Mouse (Mus musculus): ENCODE data around the gene Car11. TPM values are rescaled to one million over a fixed set of nuclear protein-coding genes. Genes with fewer than 3 reads are reported as not detected.

Gene Car11
- polyA plus RNA-seq, 1 experiment, result 1.1 TPM

DNA sequence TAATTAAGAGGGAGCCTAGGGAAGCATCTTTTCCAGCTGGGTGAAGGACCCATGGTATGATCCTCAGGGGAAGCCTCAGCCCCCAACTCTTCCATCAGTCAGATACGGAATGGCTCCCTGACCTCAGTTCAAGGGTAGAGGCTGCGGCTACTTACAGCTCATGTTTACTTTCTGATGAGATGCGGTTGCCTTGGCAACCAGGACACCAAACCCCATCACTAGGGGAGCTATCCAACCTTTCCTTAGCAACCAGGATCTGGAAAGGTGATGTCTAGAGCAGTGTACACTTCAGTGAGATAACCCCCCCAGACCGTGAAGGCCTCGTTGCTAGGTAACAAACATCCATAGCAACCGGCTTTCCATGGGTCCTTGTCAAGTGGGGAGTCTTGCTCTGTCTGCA is 9.4 kb downstream of the Car11 start:
- Histone ChIP-seq H3K27me3 (replicated peaks) (no peaks in the 10 kb centered on the region), H3K4me1 (peaks cover 92% of the 10 kb centered on the region), H3K36me3 (replicated peaks; ENCODE audit: low read length) (peaks cover 59% of the 10 kb centered on the region), H3K4me3 (replicated peaks) (peak overlapping the region; percentile 94), H3K9me3 (no peaks in the 10 kb centered on the region)
- TF ChIP-seq FLI1 (IDR thresholded peaks at IDR 0.05; ENCODE audit: low read length) (no peak), GATA1 (IDR thresholded peaks at IDR 0.05; ENCODE audit: borderline replicate concordance, low read length) (no peak)

- H3K4me1 ChIP-seq, result peaks cover 91% of the 10 kb centered on the region
- TF ChIP-seq GATA1 (IDR thresholded peaks at IDR 0.05; ENCODE audit: borderline replicate concordance, low read length), result no peak
- TF ChIP-seq FLI1 (IDR thresholded peaks at IDR 0.05; ENCODE audit: low read length), result no peak
- H3K4me3 ChIP-seq (replicated peaks), result peak overlapping the region; percentile 74
- peaks cover 61% of the 10 kb centered on the region for H3K36me3 ChIP-seq (replicated peaks; ENCODE audit: low read length)
- no peaks in the 10 kb centered on the region for H3K27me3 ChIP-seq (replicated peaks)
- no peaks in the 10 kb centered on the region for H3K9me3 ChIP-seq
Measured at GRCm38 (mm10) chr7:45709677-45710355, 10.2 kb downstream of the Car11 start.

DNA sequence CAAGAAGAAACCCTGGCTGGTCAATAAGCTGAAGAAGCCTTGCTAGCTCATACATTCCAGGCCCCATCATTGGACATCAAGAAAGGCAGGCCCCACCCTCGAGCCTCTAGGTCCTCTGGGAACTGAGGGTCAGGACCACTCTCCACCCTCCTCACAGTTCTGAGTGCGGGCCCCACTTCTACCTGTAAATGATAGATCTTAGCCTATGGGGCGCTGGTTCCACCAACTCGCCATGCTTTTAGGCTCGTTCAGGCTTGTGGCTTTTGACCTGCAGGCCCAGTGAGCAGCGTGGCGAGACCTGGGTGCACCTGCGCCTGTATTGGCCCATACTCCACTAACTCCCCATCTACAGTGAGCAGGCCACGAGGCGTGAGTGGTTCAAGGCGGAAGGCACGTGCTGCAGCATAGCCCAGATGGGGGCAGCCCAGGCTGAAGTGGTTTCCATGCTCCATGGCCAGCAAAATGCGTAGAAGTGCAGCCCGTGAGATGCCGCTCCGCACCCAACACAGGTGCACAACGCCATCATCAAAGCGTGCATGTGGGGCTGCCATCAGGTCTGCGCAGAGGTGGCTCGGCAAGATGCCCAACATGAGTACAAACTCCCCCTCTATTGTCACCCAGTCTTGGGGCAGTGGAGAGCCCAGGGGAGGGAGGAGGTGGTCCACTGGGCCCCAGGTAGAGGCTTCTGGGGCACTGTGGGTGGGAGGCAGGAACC is 11.0 kb downstream of the Car11 start:
- Histone ChIP-seq H3K27me3 (replicated peaks) (no peaks in the 10 kb centered on the region), H3K4me3 (replicated peaks) (peak overlapping the region; percentile 74), H3K4me1 (peaks cover 87% of the 10 kb centered on the region), H3K9me3 (no peaks in the 10 kb centered on the region), H3K36me3 (replicated peaks; ENCODE audit: low read length) (peaks cover 65% of the 10 kb centered on the region)
- TF ChIP-seq FLI1 (IDR thresholded peaks at IDR 0.05; ENCODE audit: low read length) (no peak), GATA1 (IDR thresholded peaks at IDR 0.05; ENCODE audit: borderline replicate concordance, low read length) (no peak)

DNA sequence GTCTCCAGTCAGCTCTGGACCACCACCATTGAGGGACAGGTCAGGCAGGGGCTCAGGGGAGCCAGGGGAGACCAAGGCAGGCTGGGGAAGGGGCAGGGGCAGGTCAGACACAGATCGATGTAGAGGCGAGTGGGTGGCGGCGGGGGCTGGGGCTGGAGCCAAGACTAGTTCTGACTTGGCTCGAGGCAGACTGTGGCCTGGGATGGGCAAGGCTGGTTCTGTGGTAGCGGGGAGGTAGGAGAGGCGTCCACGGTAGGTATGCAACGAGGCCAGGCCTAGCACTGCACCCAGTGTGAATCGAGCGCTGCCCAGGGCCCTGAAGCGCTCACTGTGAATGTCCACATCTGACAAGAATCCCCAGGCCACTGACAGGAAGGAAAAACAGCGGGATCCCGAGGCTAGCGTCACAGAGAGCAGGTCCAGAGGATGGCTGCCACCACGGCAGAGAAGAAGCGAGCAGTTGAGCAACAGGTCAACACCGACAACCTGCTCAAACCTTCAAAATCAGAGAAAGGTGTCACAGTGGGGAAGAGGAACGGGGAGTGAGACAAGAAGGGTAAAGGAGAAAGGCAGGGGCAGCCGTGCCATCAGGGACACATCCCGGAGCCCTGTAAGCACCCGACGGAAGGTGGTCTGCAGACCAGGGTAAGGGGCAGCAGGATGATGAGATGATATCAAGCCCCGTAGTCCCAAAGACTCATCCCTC is 11.8 kb downstream of the Car11 start:
- Histone ChIP-seq H3K36me3 (replicated peaks; ENCODE audit: low read length) (peaks cover 67% of the 10 kb centered on the region), H3K27me3 (replicated peaks) (no peaks in the 10 kb centered on the region), H3K4me3 (replicated peaks) (peak overlapping the region; percentile 69), H3K4me1 (peaks cover 90% of the 10 kb centered on the region), H3K9me3 (no peaks in the 10 kb centered on the region)
- TF ChIP-seq GATA1 (IDR thresholded peaks at IDR 0.05; ENCODE audit: borderline replicate concordance, low read length) (no peak), FLI1 (IDR thresholded peaks at IDR 0.05; ENCODE audit: low read length) (no peak)

GRCm38 (mm10) chr7:45712022-45712757 is 12.5 kb downstream of the Car11 start:
- Histone ChIP-seq H3K4me1 (peaks cover 90% of the 10 kb centered on the region), H3K36me3 (replicated peaks; ENCODE audit: low read length) (peaks cover 68% of the 10 kb centered on the region), H3K4me3 (replicated peaks) (peak overlapping the region; percentile 99), H3K27me3 (replicated peaks) (no peaks in the 10 kb centered on the region), H3K9me3 (no peaks in the 10 kb centered on the region)
- TF ChIP-seq GATA1 (IDR thresholded peaks at IDR 0.05; ENCODE audit: borderline replicate concordance, low read length), result no peak
- no peak for TF ChIP-seq FLI1 (IDR thresholded peaks at IDR 0.05; ENCODE audit: low read length)

DNA sequence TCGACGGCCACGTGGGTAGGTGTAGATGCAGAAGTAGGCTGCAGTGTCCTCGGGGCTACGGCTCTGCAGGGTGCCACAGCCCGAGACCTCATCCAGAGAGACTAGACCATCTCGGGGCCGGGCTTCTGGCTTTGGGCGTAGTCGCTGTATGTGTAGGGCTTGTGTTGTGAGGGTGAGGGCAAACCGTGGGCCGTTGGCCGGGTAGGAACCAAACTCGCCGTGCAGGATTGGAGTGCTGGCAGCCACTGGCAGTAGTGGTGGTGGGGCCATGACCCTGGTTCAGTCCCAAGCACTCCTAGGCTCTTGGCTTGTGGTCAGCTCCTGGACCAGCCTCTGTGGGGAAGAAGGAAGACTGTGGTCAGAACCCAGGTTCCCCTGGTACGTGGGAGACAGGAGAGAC is 13.8 kb downstream of the Car11 start:
- TF ChIP-seq FLI1 (IDR thresholded peaks at IDR 0.05; ENCODE audit: low read length) (no peak), GATA1 (IDR thresholded peaks at IDR 0.05; ENCODE audit: borderline replicate concordance, low read length) (no peak)
- Histone ChIP-seq H3K27me3 (replicated peaks) (no peaks in the 10 kb centered on the region), H3K4me1 (peaks cover 77% of the 10 kb centered on the region), H3K9me3 (no peaks in the 10 kb centered on the region), H3K36me3 (replicated peaks; ENCODE audit: low read length) (peaks cover 65% of the 10 kb centered on the region), H3K4me3 (replicated peaks) (peak overlapping the region; percentile 99)

GRCm38 (mm10) chr7:45713881-45714520 is 14.4 kb downstream of the Car11 start:
- peak overlapping the region; percentile 99 for H3K4me3 ChIP-seq (replicated peaks)
- TF ChIP-seq FLI1 (IDR thresholded peaks at IDR 0.05; ENCODE audit: low read length) (no peak), GATA1 (IDR thresholded peaks at IDR 0.05; ENCODE audit: borderline replicate concordance, low read length) (no peak)
- H3K4me1 ChIP-seq, result peaks cover 74% of the 10 kb centered on the region
- no peaks in the 10 kb centered on the region for H3K9me3 ChIP-seq
- no peaks in the 10 kb centered on the region for H3K27me3 ChIP-seq (replicated peaks)
- H3K36me3 ChIP-seq (replicated peaks; ENCODE audit: low read length), result peaks cover 63% of the 10 kb centered on the region

GRCm38 (mm10) chr7:45714630-45715089 is 15.0 kb downstream of the Car11 start:
- TF ChIP-seq FLI1 (IDR thresholded peaks at IDR 0.05; ENCODE audit: low read length), result no peak
- no peak for TF ChIP-seq GATA1 (IDR thresholded peaks at IDR 0.05; ENCODE audit: borderline replicate concordance, low read length)
- peaks cover 63% of the 10 kb centered on the region for H3K36me3 ChIP-seq (replicated peaks; ENCODE audit: low read length)
- no peaks in the 10 kb centered on the region for H3K9me3 ChIP-seq
- H3K4me3 ChIP-seq (replicated peaks), result peak overlapping the region; percentile 99
- H3K4me1 ChIP-seq, result peaks cover 74% of the 10 kb centered on the region
- no peaks in the 10 kb centered on the region for H3K27me3 ChIP-seq (replicated peaks)

All from megakaryocyte, embryonic 14.5 days (primary cell).